Mouse (Mus musculus): ENCODE results near the gene Sgms2. TPM values are rescaled to one million over a fixed set of nuclear protein-coding genes. Genes with fewer than 3 reads are reported as not detected.
A peak's percentile ranks its signal among the peaks of the same experiment; 100 is the strongest.

The Sgms2 gene
- polyA plus RNA-seq, 1 experiment from 2014 or later, result 0.85 TPM

- no peak; the same call in 1 of the 2 replicates for ATAC-seq (ENCODE audit: low read depth)
Observed at GRCm38 (mm10) chr3:131481976-131482712, 9.1 kb downstream of the Sgms2 start.

GRCm38 (mm10) chr3:131480659-131481058 is 10.6 kb downstream of the Sgms2 start:
- H3K27me3 ChIP-seq, result peaks cover 13% of the 10 kb centered on the region; the same call in 1 of the 2 replicates
- H3K9ac ChIP-seq, result no peak overlapping the region
- H3K9me3 ChIP-seq, result no peaks in the 10 kb centered on the region; the same call in 1 of the 2 replicates
- WGBS, result 56% methylated on average over 3 of the region's 3 CpGs
- H3K36me3 ChIP-seq, result no peaks in the 10 kb centered on the region
- no peak overlapping the region for H3K4me3 ChIP-seq
- no peak for ATAC-seq (ENCODE audit: low read depth)
- H3K27ac ChIP-seq (replicated peaks), result no peak overlapping the region
- peaks cover 5% of the 10 kb centered on the region; the same call in 1 of the 2 replicates for H3K4me1 ChIP-seq (replicated peaks)
- no peak overlapping the region for H3K4me2 ChIP-seq

More at GRCm38 (mm10) chr3:131481976-131482712, 9.1 kb downstream of the Sgms2 start:
- H3K4me2 ChIP-seq, result no peak overlapping the region
- peaks cover 5% of the 10 kb centered on the region; the same call in 1 of the 2 replicates for H3K4me1 ChIP-seq (replicated peaks)
- no peaks in the 10 kb centered on the region; the same call in 1 of the 2 replicates for H3K9me3 ChIP-seq
- no peak overlapping the region for H3K9ac ChIP-seq
- 37% methylated on average over 17 of the region's 17 CpGs for WGBS
- no peak overlapping the region for H3K4me3 ChIP-seq
- H3K27me3 ChIP-seq, result peaks cover 24% of the 10 kb centered on the region
- no peak overlapping the region for H3K27ac ChIP-seq (replicated peaks)
- H3K36me3 ChIP-seq, result no peaks in the 10 kb centered on the region

GRCm38 (mm10) chr3:131479415-131479814 is 11.8 kb downstream of the Sgms2 start:
- 95% methylated on average over 3 of the region's 3 CpGs for WGBS
- no peaks in the 10 kb centered on the region; the same call in 1 of the 2 replicates for H3K9me3 ChIP-seq
- H3K27ac ChIP-seq (replicated peaks), result no peak overlapping the region
- H3K4me3 ChIP-seq, result no peak overlapping the region
- H3K4me2 ChIP-seq, result no peak overlapping the region
- H3K9ac ChIP-seq, result no peak overlapping the region
- H3K36me3 ChIP-seq, result no peaks in the 10 kb centered on the region
- H3K4me1 ChIP-seq (replicated peaks), result peaks cover 5% of the 10 kb centered on the region; the same call in 1 of the 2 replicates
- no peak for ATAC-seq (ENCODE audit: low read depth)
- peaks cover 9% of the 10 kb centered on the region; the same call in 1 of the 2 replicates for H3K27me3 ChIP-seq

GRCm38 (mm10) chr3:131476002-131476401 is 15.2 kb downstream of the Sgms2 start:
- WGBS, result 96% methylated on average over 10 of the region's 10 CpGs
- no peak for ATAC-seq (ENCODE audit: low read depth)

GRCm38 (mm10) chr3:131474526-131474925 is 16.7 kb downstream of the Sgms2 start:
- Histone ChIP-seq H3K9me3 (no peaks in the 10 kb centered on the region), H3K27ac (replicated peaks) (no peak overlapping the region), H3K4me1 (replicated peaks) (peaks cover 14% of the 10 kb centered on the region), H3K4me3 (no peak overlapping the region), H3K36me3 (no peaks in the 10 kb centered on the region), H3K27me3 (no peaks in the 10 kb centered on the region), H3K9ac (no peak overlapping the region), H3K4me2 (no peak overlapping the region)
- no peak for ATAC-seq (ENCODE audit: low read depth)
- WGBS, result 50% methylated on average over 13 of the region's 13 CpGs

More at GRCm38 (mm10) chr3:131476002-131476401, 15.2 kb downstream of the Sgms2 start:
- H3K4me3 ChIP-seq, result no peak overlapping the region
- no peak overlapping the region for H3K27ac ChIP-seq (replicated peaks)
- no peaks in the 10 kb centered on the region for H3K27me3 ChIP-seq
- no peak overlapping the region for H3K4me2 ChIP-seq
- H3K9ac ChIP-seq, result no peak overlapping the region
- H3K9me3 ChIP-seq, result no peaks in the 10 kb centered on the region; the same call in 1 of the 2 replicates
- H3K36me3 ChIP-seq, result no peaks in the 10 kb centered on the region
- peaks cover 10% of the 10 kb centered on the region for H3K4me1 ChIP-seq (replicated peaks)

GRCm38 (mm10) chr3:131473496-131473895 is 17.7 kb downstream of the Sgms2 start:
- no peaks in the 10 kb centered on the region for H3K27me3 ChIP-seq
- H3K36me3 ChIP-seq, result no peaks in the 10 kb centered on the region
- no peak overlapping the region for H3K27ac ChIP-seq (replicated peaks)
- no peak overlapping the region for H3K4me2 ChIP-seq
- H3K9me3 ChIP-seq, result no peaks in the 10 kb centered on the region
- no peak overlapping the region for H3K9ac ChIP-seq
- no peak for ATAC-seq (ENCODE audit: low read depth)
- WGBS, result 0% methylated on average over 1 of the region's 1 CpGs
- peaks cover 14% of the 10 kb centered on the region for H3K4me1 ChIP-seq (replicated peaks)
- H3K4me3 ChIP-seq, result no peak overlapping the region

- H3K9ac ChIP-seq, result no peak overlapping the region
- H3K4me2 ChIP-seq, result no peak overlapping the region
- WGBS, result 40% methylated on average over 6 of the region's 6 CpGs
- no peaks in the 10 kb centered on the region for H3K9me3 ChIP-seq
- no peaks in the 10 kb centered on the region for H3K36me3 ChIP-seq
- peak; percentile 74 for ATAC-seq (ENCODE audit: low read depth)
- no peak overlapping the region for H3K27ac ChIP-seq (replicated peaks)
- H3K4me1 ChIP-seq (replicated peaks), result peaks cover 14% of the 10 kb centered on the region
- H3K4me3 ChIP-seq, result no peak overlapping the region
- no peaks in the 10 kb centered on the region for H3K27me3 ChIP-seq
Observed at GRCm38 (mm10) chr3:131471836-131472235, 19.4 kb downstream of the Sgms2 start.

GRCm38 (mm10) chr3:131471435-131471834 is 19.8 kb downstream of the Sgms2 start:
- 0 out of 2 replicates have a peak, but pooled peaks have one; percentile 4 for ATAC-seq (ENCODE audit: low read depth)
- 0 out of 2 replicates have a peak overlapping the region, but pooled peaks have one; percentile 4 for H3K4me2 ChIP-seq
- no peak overlapping the region for H3K4me3 ChIP-seq
- peaks cover 14% of the 10 kb centered on the region for H3K4me1 ChIP-seq (replicated peaks)
- H3K27ac ChIP-seq (replicated peaks), result no peak overlapping the region
- WGBS, result 69% methylated on average over 11 of the region's 11 CpGs
- no peaks in the 10 kb centered on the region for H3K27me3 ChIP-seq
- no peaks in the 10 kb centered on the region for H3K9me3 ChIP-seq
- no peak overlapping the region for H3K9ac ChIP-seq
- no peaks in the 10 kb centered on the region for H3K36me3 ChIP-seq

- Histone ChIP-seq H3K9ac (no peak overlapping the region), H3K36me3 (no peaks in the 10 kb centered on the region), H3K4me2 (no peak overlapping the region), H3K9me3 (no peaks in the 10 kb centered on the region), H3K4me1 (replicated peaks) (peaks cover 14% of the 10 kb centered on the region), H3K4me3 (no peak overlapping the region), H3K27me3 (no peaks in the 10 kb centered on the region), H3K27ac (replicated peaks) (no peak overlapping the region)
- peak; percentile 26; the same call in 1 of the 2 replicates for ATAC-seq (ENCODE audit: low read depth)
- WGBS, result 28% methylated on average over 9 of the region's 9 CpGs
Observed at GRCm38 (mm10) chr3:131470837-131471236, 20.4 kb downstream of the Sgms2 start.

GRCm38 (mm10) chr3:131469636-131470035 is 21.6 kb downstream of the Sgms2 start:
- no peaks in the 10 kb centered on the region for H3K36me3 ChIP-seq
- H3K4me1 ChIP-seq (replicated peaks), result peaks cover 14% of the 10 kb centered on the region
- H3K27ac ChIP-seq (replicated peaks), result no peak overlapping the region
- WGBS, result 6% methylated on average over 3 of the region's 3 CpGs
- H3K9me3 ChIP-seq, result no peaks in the 10 kb centered on the region
- H3K9ac ChIP-seq, result no peak overlapping the region
- no peaks in the 10 kb centered on the region for H3K27me3 ChIP-seq
- no peak for ATAC-seq (ENCODE audit: low read depth)
- H3K4me2 ChIP-seq, result no peak overlapping the region
- H3K4me3 ChIP-seq, result no peak overlapping the region

- H3K9ac ChIP-seq, result no peak overlapping the region
- no peak for ATAC-seq (ENCODE audit: low read depth)
- H3K4me3 ChIP-seq, result no peak overlapping the region
- H3K27ac ChIP-seq (replicated peaks), result no peak overlapping the region
- WGBS, result 83% methylated on average over 6 of the region's 6 CpGs
- no peak overlapping the region for H3K4me2 ChIP-seq
- no peaks in the 10 kb centered on the region for H3K9me3 ChIP-seq
- H3K4me1 ChIP-seq (replicated peaks), result peaks cover 7% of the 10 kb centered on the region
- H3K36me3 ChIP-seq, result no peaks in the 10 kb centered on the region
- no peaks in the 10 kb centered on the region for H3K27me3 ChIP-seq
Observed at GRCm38 (mm10) chr3:131466371-131466770, 24.8 kb downstream of the Sgms2 start.

- peaks cover under 1% of the 10 kb centered on the region; the same call in 1 of the 2 replicates for H3K4me1 ChIP-seq (replicated peaks)
- no peak for ATAC-seq (ENCODE audit: low read depth)
- no peaks in the 10 kb centered on the region for H3K27me3 ChIP-seq
- WGBS, result 87% methylated on average over 3 of the region's 3 CpGs
- no peaks in the 10 kb centered on the region for H3K36me3 ChIP-seq
- no peak overlapping the region for H3K27ac ChIP-seq (replicated peaks)
- no peak overlapping the region for H3K9ac ChIP-seq
- H3K4me3 ChIP-seq, result no peak overlapping the region
- H3K9me3 ChIP-seq, result no peaks in the 10 kb centered on the region
- H3K4me2 ChIP-seq, result no peak overlapping the region
Observed at GRCm38 (mm10) chr3:131465536-131466260, 25.5 kb downstream of the Sgms2 start.

Data from neural tube, embryonic 13.5 days (tissue).